Mouse (Mus musculus) hindbrain, embryonic 15.5 days (tissue): ENCODE measurements around the gene Gm20388. TPM values are rescaled to one million over a fixed set of nuclear protein-coding genes. Genes with fewer than 3 reads are reported as not detected.

ENCODE experiments used
- ATAC-seq: fragments of 200-750 bp; cut with Nextera tagmentation; 2 replicates; pipeline ENCODE4 v1.8.0; 2017; ENCODE audit warnings: low read depth, moderate number of reproducible peaks, moderate TSS enrichment; ENCODE audit not compliant: low FRiP score
- H3K27ac ChIP-seq: fragments of 300-500 bp; sonication (generic); replicated peaks from 2 replicates; pipeline ENCODE4 v1.5.1; 2015; ENCODE audit warnings: mild to moderate bottlenecking, inconsistent platforms
- H3K27me3 ChIP-seq: fragments of 300-500 bp; sonication (generic); 2 replicates; pipeline ENCODE4 v1.6.1; 2015; ENCODE audit warnings: control low read depth, inconsistent platforms
- H3K36me3 ChIP-seq: fragments of 300-500 bp; sonication (generic); 2 replicates; pipeline ENCODE4 v1.6.1; 2015; ENCODE audit warnings: control low read depth, inconsistent platforms
- H3K4me1 ChIP-seq: fragments of 300-500 bp; sonication (generic); replicated peaks from 2 replicates; pipeline ENCODE4 v1.6.1; 2015; ENCODE audit warnings: control low read depth, inconsistent platforms
- H3K4me2 ChIP-seq: fragments of 300-500 bp; sonication (generic); 2 replicates; pipeline ENCODE4 v1.6.1; 2015; ENCODE audit warnings: moderate library complexity, mild to moderate bottlenecking, inconsistent platforms
- H3K4me3 ChIP-seq: fragments of 300-500 bp; sonication (generic); 2 replicates; pipeline ENCODE4 v1.5.1; 2015; ENCODE audit warnings: mild to moderate bottlenecking, inconsistent platforms
- H3K9ac ChIP-seq: fragments of 300-500 bp; sonication (generic); 2 replicates; pipeline ENCODE4 v1.6.1; 2015; ENCODE audit warnings: inconsistent platforms
- H3K9me3 ChIP-seq: fragments of 300-500 bp; sonication (generic); 2 replicates; pipeline ENCODE4 v1.6.1; 2016; ENCODE audit warnings: control low read depth, inconsistent platforms
- WGBS: fragments of 180-500 bp; shearing (Covaris S2); methylation state at CpG from one replicate; pipeline ENCODE4 v1.1.7; 2015; 5-methylcytosine and 5-hydroxymethylcytosine counted together
- polyA plus RNA-seq: library from polyadenylated mRNA; unstranded; fragments of >200 nt; fragmentation: Nextera tagmentation; extraction: Ambion mirVana; gene quantifications from 2 replicates; pipeline ENCODE4 v1.2.1, GENCODE M21; 2015

Gm20388 gene
- polyA plus RNA-seq, 1 experiment from 2014 or later, result 5.4 TPM

DNA sequence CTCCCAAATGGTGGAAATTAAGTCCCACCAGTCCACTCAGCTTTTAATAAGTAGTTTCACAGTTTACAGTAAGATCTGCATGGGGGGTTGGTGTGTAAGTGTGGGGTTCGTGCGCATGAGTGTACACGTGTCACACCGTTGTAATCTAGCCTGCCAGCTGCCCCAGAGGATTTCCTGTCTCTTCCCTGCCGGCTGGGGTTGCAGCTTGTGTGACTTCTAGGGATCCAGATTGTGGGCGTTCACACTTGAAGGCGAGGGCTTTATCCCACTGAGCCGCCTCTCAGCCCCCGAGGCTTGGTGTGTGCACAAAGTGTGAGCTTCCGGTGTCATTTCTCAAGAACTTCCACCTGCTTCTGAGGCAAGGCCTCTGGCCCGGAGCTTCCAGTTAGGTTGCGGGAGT is 61.9 kb downstream of the Gm20388 start:
- no peak overlapping the region for H3K27ac ChIP-seq
- H3K4me2 ChIP-seq, result no peak overlapping the region
- H3K36me3 ChIP-seq, result no peaks in the 10 kb centered on the region
- no peak overlapping the region for H3K4me3 ChIP-seq
- H3K4me1 ChIP-seq, result no peaks in the 10 kb centered on the region
- no peaks in the 10 kb centered on the region for H3K9me3 ChIP-seq
- WGBS, result 80% methylated on average over 12 of the region's 12 CpGs
- no peak for ATAC-seq
- no peak overlapping the region for H3K9ac ChIP-seq
- no peaks in the 10 kb centered on the region for H3K27me3 ChIP-seq

DNA sequence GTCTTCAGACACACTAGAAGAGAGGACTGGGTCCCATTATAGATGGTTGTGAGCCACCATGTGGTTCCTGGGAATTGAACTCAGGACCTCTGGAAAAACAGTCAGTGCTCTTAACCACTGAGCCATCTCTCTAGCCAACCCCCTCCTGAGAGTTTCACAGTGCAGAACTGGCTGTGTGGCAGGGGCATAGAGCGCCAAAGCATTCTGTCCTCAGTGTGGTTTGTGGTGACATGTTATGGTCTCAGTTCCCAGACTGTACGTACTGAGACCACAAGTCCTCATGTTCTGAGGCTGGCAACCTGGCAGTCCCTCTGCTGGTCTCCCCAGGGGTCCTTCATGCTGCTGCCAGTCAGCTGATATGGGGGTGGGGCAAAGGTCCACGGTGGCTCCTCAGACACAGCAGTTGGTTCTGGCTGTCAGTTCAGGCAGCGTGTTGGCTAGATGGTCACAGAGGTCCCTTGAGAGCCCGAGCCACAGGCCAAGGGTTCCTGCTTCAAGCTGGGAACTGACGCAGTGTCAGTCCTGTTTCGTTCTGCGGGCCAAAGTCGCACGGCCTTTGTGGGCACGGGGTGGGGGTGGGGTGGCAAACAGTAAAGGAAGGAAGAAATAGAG is 68.2 kb downstream of the Gm20388 start:
- H3K27ac ChIP-seq, result no peak overlapping the region
- no peaks in the 10 kb centered on the region for H3K4me1 ChIP-seq
- H3K9me3 ChIP-seq, result no peaks in the 10 kb centered on the region
- WGBS, result 59% methylated on average over 11 of the region's 11 CpGs
- no peak overlapping the region for H3K4me2 ChIP-seq
- no peak overlapping the region for H3K4me3 ChIP-seq
- H3K36me3 ChIP-seq, result no peaks in the 10 kb centered on the region
- H3K9ac ChIP-seq, result no peak overlapping the region
- no peaks in the 10 kb centered on the region for H3K27me3 ChIP-seq
- ATAC-seq, result no peak

DNA sequence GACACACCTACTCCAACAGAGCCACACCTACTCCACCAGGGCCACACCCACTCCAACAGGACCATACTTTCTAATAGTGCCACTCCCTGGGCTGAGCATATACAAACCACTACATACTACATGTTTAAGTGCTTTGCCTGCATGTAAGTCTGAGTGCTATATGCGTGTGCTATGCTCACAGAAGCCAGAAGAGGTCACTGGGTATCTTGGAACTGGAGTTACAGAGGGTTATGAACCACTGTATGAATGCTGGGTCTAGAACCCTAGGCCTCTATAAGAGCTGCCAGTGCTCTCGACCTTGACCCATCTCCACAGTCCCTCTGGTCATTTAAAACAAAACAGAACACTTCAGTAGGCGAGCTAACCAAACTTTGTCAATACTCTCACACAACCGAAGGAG is 70.6 kb downstream of the Gm20388 start:
- H3K9ac ChIP-seq, result no peak overlapping the region
- no peak for ATAC-seq
- H3K4me2 ChIP-seq, result no peak overlapping the region
- no peaks in the 10 kb centered on the region for H3K36me3 ChIP-seq
- H3K9me3 ChIP-seq, result no peaks in the 10 kb centered on the region
- no peaks in the 10 kb centered on the region for H3K4me1 ChIP-seq
- 78% methylated on average over 4 of the region's 4 CpGs for WGBS
- no peak overlapping the region for H3K27ac ChIP-seq
- H3K27me3 ChIP-seq, result no peaks in the 10 kb centered on the region
- H3K4me3 ChIP-seq, result no peak overlapping the region

DNA sequence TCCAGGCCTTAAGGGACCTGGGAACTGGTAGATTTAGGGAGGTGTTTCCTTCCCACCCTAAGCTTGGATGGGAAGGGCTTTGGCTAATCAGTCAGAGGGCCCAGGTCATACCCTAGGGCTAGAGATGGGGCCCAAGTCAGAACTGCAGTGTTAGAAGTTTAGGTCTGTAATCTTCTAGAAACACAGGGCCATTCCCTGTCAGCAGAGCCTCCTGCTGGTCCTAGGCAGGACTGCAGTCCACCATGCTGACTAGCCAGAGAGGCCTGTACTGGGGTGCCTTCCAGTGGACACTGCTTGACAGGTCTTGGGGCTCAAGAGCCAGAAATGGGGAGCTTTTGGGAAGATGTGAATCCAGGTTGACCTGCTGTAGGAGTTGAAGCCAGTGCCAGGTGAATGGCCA is 73.4 kb downstream of the Gm20388 start:
- Histone ChIP-seq H3K27me3 (no peaks in the 10 kb centered on the region), H3K4me2 (no peak overlapping the region), H3K4me1 (no peaks in the 10 kb centered on the region), H3K9ac (no peak overlapping the region), H3K4me3 (no peak overlapping the region), H3K9me3 (no peaks in the 10 kb centered on the region), H3K27ac (no peak overlapping the region), H3K36me3 (no peaks in the 10 kb centered on the region)
- no peak for ATAC-seq

DNA sequence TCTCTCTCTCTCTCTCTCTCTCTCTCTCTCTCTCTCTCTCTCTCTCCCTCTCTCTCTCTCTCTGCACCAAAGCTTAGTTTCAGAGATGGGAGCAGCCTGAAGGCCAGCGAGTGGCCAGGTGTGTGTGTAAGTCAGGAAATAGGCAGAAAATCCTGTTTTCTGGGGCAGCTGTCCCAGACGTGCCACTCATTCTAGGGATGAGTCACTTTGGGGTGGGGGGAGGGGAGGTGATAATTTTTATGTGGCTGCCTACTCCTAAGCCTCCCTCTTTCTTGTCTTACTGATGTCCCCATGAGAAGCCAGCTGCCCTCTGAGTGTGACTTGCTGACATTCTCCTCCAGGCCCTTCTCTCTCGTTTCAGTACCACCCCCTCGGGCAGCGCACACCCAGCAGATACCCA is 75.5 kb downstream of the Gm20388 start:
- no peaks in the 10 kb centered on the region for H3K27me3 ChIP-seq
- no peaks in the 10 kb centered on the region for H3K36me3 ChIP-seq
- H3K4me2 ChIP-seq, result no peak overlapping the region
- no peak for ATAC-seq
- no peaks in the 10 kb centered on the region for H3K4me1 ChIP-seq
- H3K9ac ChIP-seq, result no peak overlapping the region
- H3K27ac ChIP-seq, result no peak overlapping the region
- H3K9me3 ChIP-seq, result no peaks in the 10 kb centered on the region
- no peak overlapping the region for H3K4me3 ChIP-seq
- WGBS, result 80% methylated on average over 5 of the region's 5 CpGs

DNA sequence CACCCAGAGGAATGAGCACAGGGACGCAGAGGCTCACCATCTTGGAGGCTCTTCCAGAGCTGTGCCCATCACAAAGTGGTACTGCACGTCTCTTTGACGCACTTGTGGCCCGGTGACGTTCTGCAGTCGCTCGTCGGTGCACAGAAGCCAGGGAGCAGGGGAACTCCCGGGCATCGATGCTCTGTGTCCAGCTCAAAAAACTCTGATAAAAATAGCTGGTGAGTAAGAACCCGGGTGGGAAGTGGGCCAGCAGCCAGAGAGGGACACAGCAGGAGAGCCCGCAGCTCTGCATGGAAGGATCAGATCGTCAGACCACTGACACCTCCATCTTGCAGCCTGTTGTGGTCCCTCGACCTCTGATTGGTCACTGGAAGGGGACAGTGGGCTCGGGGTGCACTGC is 77.4 kb downstream of the Gm20388 start:
- Histone ChIP-seq H3K4me3 (no peak overlapping the region), H3K27me3 (peaks cover 12% of the 10 kb centered on the region), H3K4me2 (no peak overlapping the region), H3K9ac (no peak overlapping the region), H3K9me3 (no peaks in the 10 kb centered on the region), H3K27ac (no peak overlapping the region), H3K36me3 (no peaks in the 10 kb centered on the region), H3K4me1 (peaks cover 12% of the 10 kb centered on the region)
- ATAC-seq, result no peak
- 71% methylated on average over 15 of the region's 15 CpGs for WGBS

DNA sequence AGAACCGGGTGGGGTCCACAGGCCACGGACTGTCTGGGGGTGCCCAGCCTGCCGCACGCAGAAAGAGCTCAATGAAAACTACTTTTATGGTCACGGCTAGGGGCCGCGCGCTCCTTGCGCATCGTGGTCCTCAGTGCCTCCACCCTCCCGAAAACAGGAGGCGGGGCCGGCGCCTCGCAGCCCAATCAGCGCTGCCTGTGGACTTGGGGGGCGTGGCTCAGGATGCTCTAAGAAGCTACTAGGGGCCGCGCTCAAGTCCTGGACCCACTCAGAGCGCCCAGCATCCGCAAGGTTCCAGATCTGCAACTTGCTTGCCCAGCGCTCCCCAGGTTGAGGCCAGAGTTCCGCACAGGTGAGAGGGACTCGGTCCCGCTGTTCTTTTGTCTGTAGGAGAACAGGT is 81.6 kb downstream of the Gm20388 start, which contains the start of gene Crispld2:
TSS of gene Crispld2 (plus strand) at position 190 of the 400 bp plus-strand sequence.
- Histone ChIP-seq H3K27ac (no peak within 1 kb of the TSS), H3K27me3 (peaks cover 20% of the 10 kb centered on the region), H3K36me3 (no peaks in the 10 kb centered on the region), H3K4me3 (peak within 1 kb of the TSS; percentile 33), H3K9me3 (no peaks in the 10 kb centered on the region), H3K9ac (peak within 1 kb of the TSS; percentile 3; the same call in 1 of the 2 replicates), H3K4me1 (peaks cover 13% of the 10 kb centered on the region), H3K4me2 (peak within 1 kb of the TSS; percentile 69)
- ATAC-seq, result peak; percentile 94
- under 1% methylated on average over 25 of the region's 25 CpGs for WGBS

DNA sequence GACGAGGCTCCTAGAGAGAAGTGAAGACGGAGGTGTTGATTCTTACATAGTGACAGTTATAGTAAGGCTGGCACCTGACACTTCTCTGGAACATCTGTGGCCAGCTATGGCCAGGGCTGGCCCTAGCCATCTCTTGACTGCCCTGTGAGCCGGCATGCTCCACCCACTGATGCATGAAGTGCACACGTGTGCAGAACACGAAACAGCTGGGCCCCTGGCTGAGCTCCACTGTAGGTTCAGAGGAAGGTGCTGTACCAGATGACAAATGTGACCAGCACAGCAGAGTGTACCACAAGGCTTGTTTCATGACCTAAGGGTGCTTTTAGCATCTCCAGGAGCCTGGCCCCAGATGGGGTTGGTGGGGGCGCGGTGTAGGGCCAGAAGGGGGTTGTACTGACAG is 83.5 kb downstream of the Gm20388 start:
- no peak overlapping the region for H3K9ac ChIP-seq
- H3K27me3 ChIP-seq, result peaks cover 20% of the 10 kb centered on the region
- H3K36me3 ChIP-seq, result no peaks in the 10 kb centered on the region
- whole genome bisulfite sequencing, result 74% methylated on average over 7 of the region's 7 CpGs
- no peak overlapping the region for H3K4me2 ChIP-seq
- no peak for ATAC-seq
- H3K4me1 ChIP-seq, result peaks cover 13% of the 10 kb centered on the region
- H3K27ac ChIP-seq, result no peak overlapping the region
- no peak overlapping the region for H3K4me3 ChIP-seq
- H3K9me3 ChIP-seq, result no peaks in the 10 kb centered on the region

DNA sequence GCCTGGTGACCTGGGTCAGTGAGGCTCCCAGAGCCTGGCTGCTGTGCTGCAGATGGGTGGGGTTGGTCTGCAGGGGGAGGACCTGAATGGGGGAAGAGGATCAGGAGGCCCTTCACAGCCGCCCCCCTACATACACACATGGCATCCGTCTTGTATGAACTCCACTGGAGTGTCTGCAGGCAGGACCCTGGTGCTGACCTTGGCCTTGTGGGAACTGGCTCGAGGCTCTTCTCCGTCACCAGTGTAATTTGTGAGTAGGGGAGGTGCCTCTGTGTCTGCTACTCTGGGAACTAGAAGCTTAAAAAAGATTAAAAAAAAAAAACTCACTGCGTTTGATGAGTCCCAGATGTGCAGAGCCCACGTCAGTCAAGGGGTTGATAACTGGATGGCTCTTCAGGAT is 83.9 kb downstream of the Gm20388 start:
- peaks cover 13% of the 10 kb centered on the region for H3K4me1 ChIP-seq
- WGBS, result 65% methylated on average over 6 of the region's 6 CpGs

DNA sequence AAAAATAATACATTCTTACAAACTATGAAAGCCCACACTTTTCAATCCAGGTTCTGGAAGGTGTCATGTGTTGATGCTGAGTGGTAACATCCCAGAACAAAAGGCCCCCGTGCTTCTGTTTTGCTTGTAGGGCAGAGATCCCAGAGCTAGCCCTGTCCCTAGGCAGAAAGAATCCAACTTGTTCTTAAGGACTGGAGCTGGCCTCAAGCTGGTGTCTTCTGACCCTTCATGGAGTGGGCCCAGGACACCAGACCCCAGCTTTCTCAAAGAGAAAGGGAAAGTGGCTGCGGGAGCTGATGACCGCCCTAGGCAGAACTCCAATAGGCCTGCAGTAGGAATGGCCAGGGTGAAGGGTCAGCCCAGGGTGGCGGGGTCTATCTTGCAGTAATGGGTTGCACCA is 86.6 kb downstream of the Gm20388 start:
- whole genome bisulfite sequencing, result 84% methylated on average over 4 of the region's 4 CpGs
- Histone ChIP-seq H3K9ac (no peak overlapping the region), H3K4me2 (no peak overlapping the region), H3K27ac (no peak overlapping the region), H3K36me3 (no peaks in the 10 kb centered on the region), H3K9me3 (no peaks in the 10 kb centered on the region), H3K27me3 (peaks cover 14% of the 10 kb centered on the region), H3K4me3 (no peak overlapping the region), H3K4me1 (peaks cover 9% of the 10 kb centered on the region)
- ATAC-seq, result no peak

More for the DNA sequence above, 83.9 kb downstream of the Gm20388 start:
- Histone ChIP-seq H3K27me3 (peaks cover 20% of the 10 kb centered on the region), H3K4me2 (no peak overlapping the region), H3K4me3 (no peak overlapping the region), H3K27ac (no peak overlapping the region), H3K9me3 (no peaks in the 10 kb centered on the region), H3K9ac (no peak overlapping the region), H3K36me3 (no peaks in the 10 kb centered on the region)
- ATAC-seq, result no peak

DNA sequence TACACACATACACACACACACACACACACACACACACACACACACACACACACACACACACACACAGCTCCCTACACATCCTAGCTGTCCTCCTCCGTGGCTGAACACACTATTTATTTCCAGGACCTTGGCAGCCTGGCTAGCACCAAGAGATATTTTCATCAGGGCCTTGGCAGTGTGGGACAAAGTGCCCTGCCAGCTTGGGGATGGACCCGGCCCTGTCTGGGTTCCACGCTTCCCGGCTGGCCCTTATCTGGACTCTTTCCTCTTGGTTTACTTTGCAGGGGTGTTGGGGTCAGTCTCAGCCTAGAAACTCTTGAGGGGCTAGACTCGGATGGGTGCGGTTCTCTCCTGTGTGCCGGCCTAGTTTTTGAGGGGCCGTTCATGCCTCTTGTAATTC is 89.8 kb downstream of the Gm20388 start:
- Histone ChIP-seq H3K4me1 (peaks cover 13% of the 10 kb centered on the region), H3K27ac (no peak overlapping the region), H3K27me3 (no peaks in the 10 kb centered on the region), H3K4me2 (no peak overlapping the region), H3K4me3 (no peak overlapping the region), H3K9ac (no peak overlapping the region), H3K9me3 (no peaks in the 10 kb centered on the region), H3K36me3 (no peaks in the 10 kb centered on the region)
- 70% methylated on average over 8 of the region's 8 CpGs for WGBS
- ATAC-seq, result no peak

DNA sequence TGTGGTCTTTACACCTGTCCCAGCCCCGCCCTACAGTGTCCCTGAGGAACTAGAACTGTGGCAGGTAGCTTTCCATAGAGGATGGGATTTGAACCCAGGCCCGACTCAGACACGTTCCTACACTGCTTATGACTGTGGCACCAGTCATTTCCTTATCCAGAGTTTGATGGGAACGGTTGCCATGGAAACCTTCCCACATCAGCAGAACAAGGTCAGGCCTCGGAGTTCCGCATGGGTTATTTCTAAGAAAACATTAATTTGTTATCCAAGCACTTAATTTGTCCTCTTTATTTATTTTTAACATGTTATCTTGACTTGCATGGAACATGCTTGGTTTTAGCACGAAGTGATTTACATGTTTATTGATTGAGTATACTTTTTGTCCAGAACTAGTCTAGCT is 91.1 kb downstream of the Gm20388 start:
- Histone ChIP-seq H3K4me2 (no peak overlapping the region), H3K27ac (no peak overlapping the region), H3K4me1 (peaks cover 18% of the 10 kb centered on the region), H3K4me3 (no peak overlapping the region), H3K36me3 (no peaks in the 10 kb centered on the region), H3K9ac (no peak overlapping the region), H3K27me3 (no peaks in the 10 kb centered on the region), H3K9me3 (no peaks in the 10 kb centered on the region)
- ATAC-seq, result no peak
- WGBS, result 54% methylated on average over 7 of the region's 7 CpGs

DNA sequence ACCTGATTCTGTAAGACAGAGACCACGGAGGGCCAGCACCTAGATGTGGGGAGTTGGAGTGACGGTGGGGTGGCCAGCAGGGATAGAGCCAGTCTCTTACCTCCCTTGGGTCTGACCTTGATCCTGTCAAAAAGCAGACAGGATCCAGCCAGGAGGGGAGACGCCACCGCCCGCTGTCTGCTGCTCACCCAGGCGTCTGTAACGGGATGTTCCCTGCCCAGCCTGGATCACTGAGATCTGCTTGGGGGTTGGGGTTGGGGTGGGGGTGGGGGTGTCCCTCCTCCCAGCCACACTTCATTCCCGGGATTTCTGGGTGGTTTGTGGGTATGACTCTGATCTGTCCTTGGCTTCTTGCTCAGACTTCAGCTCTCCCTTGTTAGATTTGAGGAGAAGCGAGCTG is 91.7 kb downstream of the Gm20388 start:
- 57% methylated on average over 9 of the region's 9 CpGs for WGBS
- Histone ChIP-seq H3K27me3 (no peaks in the 10 kb centered on the region), H3K9ac (no peak overlapping the region), H3K4me2 (no peak overlapping the region), H3K36me3 (no peaks in the 10 kb centered on the region), H3K4me3 (no peak overlapping the region), H3K27ac (no peak overlapping the region), H3K9me3 (no peaks in the 10 kb centered on the region), H3K4me1 (peaks cover 20% of the 10 kb centered on the region)
- no peak for ATAC-seq
